Mouse (Mus musculus): ENCODE data around the gene Pde4d. TPM values are rescaled to one million over a fixed set of nuclear protein-coding genes. Genes with fewer than 3 reads are reported as not detected.
"Not testable (repeated sequence)": the region's sequence is repeated elsewhere in the genome, so short reads cannot be mapped to it uniquely, and the experiment has no call there.

Gene Pde4d
- total RNA-seq, 2 experiments from 2014 or later, result 33.5 to 49.8 TPM

GRCm38 (mm10) chr13:108797620-108798019 is 347.9 kb downstream of the Pde4d start:
- not testable (repeated sequence) for ATAC-seq (replicated peaks; ENCODE audit: poor library complexity, severe bottlenecking)

GRCm38 (mm10) chr13:108809191-108809590 is 359.4 kb downstream of the Pde4d start:
- ATAC-seq (replicated peaks; ENCODE audit: poor library complexity, severe bottlenecking), result no peak

DNA sequence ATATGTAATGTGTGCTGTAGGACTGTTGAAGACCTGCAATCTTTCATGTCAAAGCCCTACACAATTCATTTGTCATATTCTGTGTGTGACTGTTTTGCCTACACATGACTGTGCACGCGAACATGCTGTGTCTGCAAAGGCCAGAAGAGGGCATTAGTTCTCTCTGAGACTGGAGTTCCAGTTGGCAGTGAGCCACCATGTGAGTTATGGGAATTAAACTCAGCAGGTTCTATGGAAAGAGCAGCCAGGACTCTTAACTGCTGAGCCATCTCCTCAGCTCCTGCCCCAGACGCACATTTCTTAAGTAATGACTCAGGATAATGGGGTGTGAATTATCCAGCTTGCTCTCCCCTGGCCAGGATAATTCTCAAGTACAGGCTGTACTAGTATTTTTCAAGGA is 363.2 kb downstream of the Pde4d start:
- peak; percentile 33; the same call in 1 of the 2 replicates for ATAC-seq (replicated peaks; ENCODE audit: poor library complexity, severe bottlenecking)

DNA sequence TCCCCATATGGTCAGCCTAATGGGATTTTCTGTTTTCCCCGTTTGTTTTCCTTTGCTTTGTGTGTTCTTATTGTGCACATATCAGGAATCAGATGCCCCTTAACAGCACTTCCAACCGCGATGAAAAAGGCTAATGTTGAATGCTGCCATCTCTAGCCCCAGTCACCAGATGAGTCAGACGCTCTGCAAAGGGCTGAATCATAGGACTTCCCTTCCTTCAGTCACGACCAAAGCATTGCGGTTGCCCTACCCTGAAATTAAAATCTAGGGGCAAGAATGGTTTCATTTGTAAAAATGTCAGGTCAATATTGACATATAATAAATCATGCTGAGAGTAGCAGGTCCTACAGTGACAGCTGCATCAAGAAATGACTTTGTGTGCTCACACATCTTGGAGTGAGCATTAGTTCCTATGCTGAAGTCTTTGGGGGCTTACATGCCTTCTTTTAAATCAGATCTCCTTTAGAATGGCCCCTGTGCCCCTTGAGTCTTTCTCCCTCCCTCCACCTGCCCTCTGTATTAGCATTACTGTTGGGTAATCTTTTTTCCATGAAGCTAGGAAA is 370.2 kb downstream of the Pde4d start:
- peak; percentile 35; the same call in 1 of the 2 replicates for ATAC-seq (replicated peaks; ENCODE audit: poor library complexity, severe bottlenecking)

DNA sequence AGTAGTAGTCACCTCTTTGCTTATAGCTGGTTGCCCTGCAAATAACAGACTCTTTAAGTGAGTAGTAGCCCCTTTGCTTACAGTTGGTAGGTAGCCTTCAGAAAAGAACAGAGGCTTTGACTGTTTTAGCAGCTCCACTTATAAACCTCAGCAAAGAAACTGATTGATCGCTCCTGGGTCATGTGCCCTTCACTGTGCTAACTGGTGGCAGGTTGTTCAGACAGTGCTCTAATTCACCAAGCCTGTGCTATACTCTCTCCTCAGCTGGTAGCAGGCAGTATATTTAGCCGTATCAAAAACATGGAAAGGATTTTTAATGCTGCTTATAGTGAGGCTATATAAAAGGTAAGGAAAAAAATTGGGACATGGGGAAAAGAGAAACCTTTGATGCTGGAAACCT is 370.7 kb downstream of the Pde4d start:
- ATAC-seq (replicated peaks; ENCODE audit: poor library complexity, severe bottlenecking), result no peak

GRCm38 (mm10) chr13:108821270-108821669 is 371.5 kb downstream of the Pde4d start:
- no peak for ATAC-seq (replicated peaks; ENCODE audit: poor library complexity, severe bottlenecking)

GRCm38 (mm10) chr13:108824638-108825310 is 375.0 kb downstream of the Pde4d start:
- no peak for ATAC-seq (replicated peaks; ENCODE audit: poor library complexity, severe bottlenecking)

GRCm38 (mm10) chr13:108825501-108825900 is 375.8 kb downstream of the Pde4d start:
- ATAC-seq (replicated peaks; ENCODE audit: poor library complexity, severe bottlenecking), result peak; percentile 56

GRCm38 (mm10) chr13:108834197-108834596 is 384.4 kb downstream of the Pde4d start:
- no peak for ATAC-seq (replicated peaks; ENCODE audit: poor library complexity, severe bottlenecking)

DNA sequence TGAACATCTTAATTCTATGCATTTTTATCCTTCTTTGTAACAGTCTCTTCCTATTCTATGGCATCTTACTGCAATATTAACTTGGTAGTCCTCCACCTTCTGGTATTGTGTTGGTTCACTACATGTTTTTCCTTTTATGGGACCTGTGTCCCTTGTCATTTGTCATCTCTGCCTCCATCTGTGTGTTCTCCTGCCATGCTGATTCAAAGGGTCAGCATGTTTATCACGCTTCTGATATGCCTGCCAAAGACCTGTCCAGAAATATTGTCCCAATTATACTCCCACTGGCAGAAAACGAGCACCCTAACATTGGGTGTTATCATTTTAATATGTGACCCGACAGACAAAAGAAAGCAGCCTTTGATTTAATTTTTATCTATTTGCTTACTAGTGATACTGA is 386.6 kb downstream of the Pde4d start:
- ATAC-seq (replicated peaks; ENCODE audit: poor library complexity, severe bottlenecking), result no peak

GRCm38 (mm10) chr13:108839142-108839541 is 389.4 kb downstream of the Pde4d start:
- no peak for ATAC-seq (replicated peaks; ENCODE audit: poor library complexity, severe bottlenecking)

DNA sequence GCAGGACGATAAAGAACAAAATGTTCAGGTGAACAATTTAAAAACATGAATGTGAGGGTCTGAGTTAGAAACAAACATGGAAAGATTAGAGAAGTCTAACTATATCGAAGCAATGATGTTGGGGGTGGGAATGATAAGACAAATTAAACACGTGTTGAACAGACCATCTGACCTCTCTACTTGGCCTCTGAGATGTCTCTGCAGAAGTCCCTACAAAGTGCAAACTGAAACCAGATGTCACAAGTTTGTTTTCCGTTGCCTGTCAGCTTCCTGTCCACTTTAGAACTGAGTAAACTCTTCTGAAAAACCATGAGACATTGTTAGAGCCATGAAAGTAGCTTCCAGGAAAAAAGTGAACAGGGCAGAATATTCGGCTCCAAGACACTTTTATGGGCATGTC is 404.3 kb downstream of the Pde4d start:
- peak; percentile 62 for ATAC-seq (replicated peaks; ENCODE audit: poor library complexity, severe bottlenecking)

GRCm38 (mm10) chr13:108856776-108857435 is 407.2 kb downstream of the Pde4d start:
- ATAC-seq (replicated peaks; ENCODE audit: poor library complexity, severe bottlenecking), result peak; percentile 57; the same call in 1 of the 2 replicates

GRCm38 (mm10) chr13:108859336-108859735 is 409.6 kb downstream of the Pde4d start:
- ATAC-seq (replicated peaks; ENCODE audit: poor library complexity, severe bottlenecking), result 0 out of 2 replicates have a peak, but pooled peaks have one; percentile 43

GRCm38 (mm10) chr13:108860737-108861136 is 411.0 kb downstream of the Pde4d start:
- 0 out of 2 replicates have a peak, but pooled peaks have one; percentile 23 for ATAC-seq (replicated peaks; ENCODE audit: poor library complexity, severe bottlenecking)

DNA sequence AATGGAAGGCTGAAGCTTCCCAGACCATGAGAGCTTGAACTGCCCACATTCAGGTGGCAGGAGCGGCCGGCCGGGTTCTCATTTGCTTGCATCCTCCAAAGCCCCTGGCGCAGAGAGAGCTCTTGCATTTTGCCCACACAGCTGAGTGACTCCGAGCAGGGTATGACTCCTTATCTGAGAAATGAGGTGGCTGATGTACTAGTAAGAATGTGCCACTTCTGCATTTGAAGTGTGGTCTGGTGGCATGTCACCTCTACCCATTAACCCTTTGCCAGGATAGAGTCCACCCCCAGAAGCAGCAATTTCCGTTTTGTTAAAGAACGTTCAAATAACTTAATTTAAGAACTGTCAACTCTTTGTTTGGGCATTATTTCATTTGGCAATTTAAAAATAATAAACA is 412.0 kb downstream of the Pde4d start:
- ATAC-seq (replicated peaks; ENCODE audit: poor library complexity, severe bottlenecking), result peak; percentile 80

- peak; percentile 54 for ATAC-seq (replicated peaks; ENCODE audit: poor library complexity, severe bottlenecking)
Observed at GRCm38 (mm10) chr13:108862173-108862572, 412.4 kb downstream of the Pde4d start.

DNA sequence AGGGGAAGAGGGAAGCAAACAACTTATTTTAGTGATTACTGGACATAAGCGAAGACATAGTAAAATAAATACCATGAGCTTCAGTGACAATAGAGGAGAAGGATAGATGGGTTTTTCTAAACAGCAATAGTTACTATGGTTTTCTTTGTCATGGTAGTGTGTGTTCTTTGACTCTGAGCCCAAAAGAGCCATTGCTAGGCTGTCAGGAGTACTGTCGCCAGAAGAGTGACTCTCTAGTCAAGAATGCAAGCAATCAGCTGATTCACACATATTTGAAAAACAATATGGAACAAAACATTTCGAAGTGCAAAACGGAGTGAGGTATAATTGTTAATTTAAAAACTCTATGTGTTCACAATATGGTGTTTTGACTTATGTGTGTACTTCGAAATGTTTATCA is 450.4 kb downstream of the Pde4d start:
- no peak for ATAC-seq (replicated peaks; ENCODE audit: poor library complexity, severe bottlenecking)

DNA sequence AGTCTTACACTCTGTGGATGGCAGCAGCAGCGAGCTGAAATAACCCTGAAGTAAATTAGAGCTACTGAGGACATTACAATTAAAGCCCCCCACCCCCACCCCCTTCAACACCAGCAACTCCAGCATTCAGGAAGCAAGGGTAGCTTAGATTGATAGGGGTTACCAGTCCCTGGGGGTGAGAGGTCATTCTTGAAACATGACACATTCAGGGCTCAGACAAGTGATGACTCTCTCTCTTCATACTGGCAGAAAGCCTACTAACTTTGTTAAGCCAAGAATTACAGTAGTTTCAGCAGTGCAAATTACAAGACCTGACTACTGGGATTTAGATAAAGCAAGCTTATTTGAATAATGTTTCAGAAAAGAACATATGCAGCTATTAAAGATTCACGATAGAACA is 455.4 kb downstream of the Pde4d start:
- no peak for ATAC-seq (replicated peaks; ENCODE audit: poor library complexity, severe bottlenecking)

DNA sequence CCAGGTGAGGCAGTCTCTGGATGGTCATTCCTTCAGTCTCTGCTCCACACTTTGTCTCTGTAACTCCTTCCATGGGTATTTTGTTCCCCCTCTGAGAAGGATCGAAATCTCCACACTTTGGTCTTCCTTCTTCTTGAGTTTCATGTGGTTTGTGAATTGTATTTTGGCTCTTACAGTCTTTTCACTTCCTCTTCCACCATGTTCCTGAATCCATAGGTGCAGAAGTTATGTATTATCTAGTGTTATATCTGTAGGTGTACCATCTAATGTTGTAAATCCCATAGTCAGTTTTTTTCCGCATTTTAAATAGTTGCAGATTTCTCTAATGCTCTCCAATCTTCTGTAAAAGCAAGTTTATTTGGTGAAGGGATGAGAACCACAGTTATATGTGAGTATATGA is 459.4 kb downstream of the Pde4d start:
- peak; percentile 62 for ATAC-seq (replicated peaks; ENCODE audit: poor library complexity, severe bottlenecking)

- ATAC-seq (replicated peaks; ENCODE audit: poor library complexity, severe bottlenecking), result no peak
Observed at GRCm38 (mm10) chr13:108914626-108915025, 464.9 kb downstream of the Pde4d start.

Measured in granulocyte monocyte progenitor cell, adult 5-6 weeks (primary cell).